Mouse (Mus musculus): ENCODE results near the gene Armc8.

DNA sequence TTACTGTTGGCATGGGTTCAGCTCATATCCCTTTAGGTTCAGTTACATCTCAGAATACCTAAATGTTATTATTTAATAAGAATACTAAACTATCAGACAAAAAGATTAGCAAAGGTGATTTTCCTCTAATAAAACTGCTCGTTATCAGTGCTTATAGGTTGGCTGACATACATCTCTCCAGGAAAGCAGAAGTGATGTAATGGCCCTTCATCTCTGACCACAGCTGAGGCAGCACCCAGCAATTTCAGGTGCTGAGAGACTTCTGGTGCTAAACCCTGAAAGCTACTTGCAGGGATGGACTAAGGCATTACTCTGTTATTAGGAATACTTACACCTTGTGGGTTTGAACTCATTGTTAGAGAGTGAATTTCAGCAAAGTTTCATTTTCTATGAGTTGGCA lies 36.8 kb downstream of the Armc8 start:
- TF ChIP-seq CTCF (IDR thresholded peaks at IDR 0.05; ENCODE audit: low read depth, low read length) (no peak), POLR2A (IDR thresholded peaks at IDR 0.05; ENCODE audit: extremely low read depth, insufficient read depth, low read length) (no peak)

Measured in liver, adult 2 months (tissue).